ENCODE assay signal across 19 mouse cellular contexts in the genomic region with DNA sequence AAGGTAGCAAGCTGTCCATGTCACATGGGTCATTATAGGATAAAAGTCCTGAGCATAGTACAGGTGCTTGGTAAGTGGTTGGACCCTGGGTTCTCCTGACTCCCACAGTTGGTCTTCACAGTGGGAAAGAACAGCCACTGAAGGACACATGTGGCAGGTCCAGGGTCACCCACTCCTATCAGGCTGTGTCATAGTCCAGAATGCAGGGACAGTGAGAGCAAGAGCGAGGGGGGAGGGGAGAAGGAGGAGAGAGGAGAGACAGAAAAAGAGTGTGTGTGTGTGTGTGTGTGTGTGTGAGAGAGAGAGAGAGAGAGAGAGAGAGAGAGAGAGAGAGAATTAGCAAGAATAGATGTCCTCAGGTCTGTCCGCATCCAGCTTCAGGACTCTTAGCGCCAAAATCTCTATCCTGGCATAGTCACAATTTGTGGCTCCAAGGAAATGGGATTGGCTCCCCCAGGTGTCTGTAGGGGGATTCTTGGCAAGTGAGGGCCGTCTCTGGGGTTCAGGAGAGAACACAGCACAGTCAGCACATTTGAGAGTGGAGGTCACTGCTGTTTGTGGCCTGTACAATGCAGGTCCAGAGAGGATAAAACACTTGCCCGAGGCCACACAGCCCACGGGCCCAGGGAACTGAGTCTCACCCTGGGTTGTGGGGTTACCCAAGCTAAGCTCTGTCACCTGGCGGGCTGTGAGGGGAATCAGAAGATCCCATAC. TPM values are rescaled to one million over a fixed set of nuclear protein-coding genes. Genes with fewer than 3 reads are reported as not detected.
DNase-seq lines count a peak whose midpoint lies in the region; ATAC-seq and TF ChIP-seq lines count a peak whose summit lies in the region.
"Had no signal": no experiment of that assay in that cellular context is flagged by ENCODE, and none has a peak within 500 bp of the region (broad histone marks: within the 10 kb centered on the region; RNA-seq: fewer than 3 reads in every experiment).

No protein-coding gene starts in this region.

- 53% methylated on average over 7 of the region's 7 CpGs for WGBS in intestine, embryonic 15.5 days
- 56% methylated on average over 7 of the region's 7 CpGs for WGBS in intestine, postnatal 0 days

- no peak overlapping the region for H3K4me2 ChIP-seq in intestine, embryonic 15.5 days (replicated peaks)
- no peak overlapping the region for H3K4me2 ChIP-seq in intestine, postnatal 0 days (replicated peaks; ENCODE audit: low read depth)
- H3K4me2 ChIP-seq: embryonic facial prominence, embryonic 12.5 days; forebrain, embryonic 13.5 days; heart, embryonic 11.5 days; heart, embryonic 15.5 days; hindbrain, embryonic 14.5 days had no signal

- H3K27ac ChIP-seq in intestine, embryonic 15.5 days = no peak overlapping the region
- no peak overlapping the region for H3K27ac ChIP-seq in intestine, postnatal 0 days (ENCODE audit: low read depth, low read length)
- no peak overlapping the region for H3K27ac ChIP-seq in ES-E14 (ENCODE audit: insufficient read depth, low read depth, low read length, poor library complexity, severe bottlenecking)
- H3K27ac ChIP-seq: embryonic facial prominence, embryonic 12.5 days; forebrain, embryonic 13.5 days; heart, embryonic 15.5 days; hindbrain, embryonic 14.5 days had no signal

- H3K4me1 ChIP-seq in intestine, embryonic 15.5 days (replicated peaks) = no peaks in the 10 kb centered on the region
- no peaks in the 10 kb centered on the region for H3K4me1 ChIP-seq in intestine, postnatal 0 days (replicated peaks; ENCODE audit: control insufficient read depth, insufficient read depth, low read length)
- peaks cover 3 to 13% of the 10 kb centered on the region in 2 experiments; a peak in 3 of 4 replicates for H3K4me1 ChIP-seq in ES-E14 (ENCODE audit: control insufficient read depth in 2 of 2, insufficient read depth in 2 of 2, low read length in 2 of 2, poor library complexity in 1 of 2)
- H3K4me1 ChIP-seq: embryonic facial prominence, embryonic 12.5 days; forebrain, embryonic 13.5 days had no signal

- H3K9ac ChIP-seq in intestine, embryonic 15.5 days = no peak overlapping the region
- no peak overlapping the region for H3K9ac ChIP-seq in intestine, postnatal 0 days (ENCODE audit: low read depth, low read length)
- no peak overlapping the region for H3K9ac ChIP-seq in ES-E14 (ENCODE audit: insufficient read depth, low read depth, low read length, poor library complexity, severe bottlenecking)
- H3K9ac ChIP-seq: embryonic facial prominence, embryonic 12.5 days; forebrain, embryonic 13.5 days; heart, embryonic 15.5 days; hindbrain, embryonic 14.5 days had no signal

- TF ChIP-seq CTCF in intestine, postnatal 0 days (IDR thresholded peaks at IDR 0.05; ENCODE audit: low read depth) = no peak

- no peak overlapping the region for H3K4me3 ChIP-seq in intestine, embryonic 15.5 days (replicated peaks)
- H3K4me3 ChIP-seq in intestine, postnatal 0 days (ENCODE audit: low read depth, low read length) = no peak overlapping the region
- no peak overlapping the region for H3K4me3 ChIP-seq in ES-E14 (ENCODE audit: insufficient read depth in 1 of 2, low read depth in 1 of 2, low read length in 2 of 2, poor library complexity in 1 of 2, severe bottlenecking in 1 of 2)
- H3K4me3 ChIP-seq: embryonic facial prominence, embryonic 12.5 days; forebrain, embryonic 13.5 days; heart, embryonic 15.5 days had no signal

- no peaks in the 10 kb centered on the region for H3K9me3 ChIP-seq in intestine, embryonic 15.5 days
- no peaks in the 10 kb centered on the region for H3K9me3 ChIP-seq in intestine, postnatal 0 days (ENCODE audit: control insufficient read depth)
- no peaks in the 10 kb centered on the region for H3K9me3 ChIP-seq in ES-E14 (ENCODE audit: control insufficient read depth, insufficient read depth, low read depth, low read length)
- H3K9me3 ChIP-seq: embryonic facial prominence, embryonic 12.5 days; forebrain, embryonic 13.5 days; G1E; heart, embryonic 15.5 days had no signal

- peak; percentile 28 to 65 for DNase-seq in adrenal gland, postnatal 36 days
- DNase-seq in adrenal gland, postnatal 10 days = no peak
- no peak for DNase-seq in ES-E14 (ENCODE audit: low read depth, low spot score)
- DNase-seq in gastrocnemius, postnatal 4 days (ENCODE audit: low spot score in 2 of 2) = no peak
- DNase-seq: gastrocnemius, postnatal 36 days had no signal

- H3K36me3 ChIP-seq in intestine, embryonic 15.5 days = no peaks in the 10 kb centered on the region
- no peaks in the 10 kb centered on the region for H3K36me3 ChIP-seq in intestine, postnatal 0 days (ENCODE audit: control insufficient read depth, insufficient read depth)
- H3K36me3 ChIP-seq in ES-E14 (ENCODE audit: control insufficient read depth, insufficient read depth, low read length, poor library complexity, severe bottlenecking) = no peaks in the 10 kb centered on the region
- H3K36me3 ChIP-seq: embryonic facial prominence, embryonic 12.5 days; heart, embryonic 15.5 days had no signal

- peak; percentile 13; the same call in 1 of the 2 replicates for ATAC-seq in intestine, embryonic 15.5 days
- ATAC-seq in intestine, postnatal 0 days = no peak
- ATAC-seq: forebrain, embryonic 13.5 days had no signal

- in situ Hi-C loops in ES-E14 (cut with MboI; ENCODE audit: low sequenced_read_pairs in 2 of 2, unreplicated experiment in 2 of 2) = no loop called here

- H3K27me3 ChIP-seq in intestine, embryonic 15.5 days (replicated peaks) = 0 out of 2 replicates have a peak, but pooled peaks cover 8% of the 10 kb centered on the region
- no peaks in the 10 kb centered on the region for H3K27me3 ChIP-seq in intestine, postnatal 0 days (replicated peaks; ENCODE audit: control insufficient read depth, insufficient read depth, low read length)

TF ChIP-seq in ES-E14, 5 proteins besides CTCF, POLR2A, EP300 and RAD21:
- TF ChIP-seq MAFK (IDR thresholded peaks at IDR 0.05; ENCODE audit: insufficient read depth, low read depth, low read length) (peak; percentile 57; the same call in 1 of the 2 replicates), HCFC1 (IDR thresholded peaks at IDR 0.05; ENCODE audit: borderline replicate concordance, insufficient read depth, low read length) (no peak)

RNA-seq across cellular contexts. Expression of a gene that starts 15.6 kb away (rescaled TPM):
- 10 to 100 TPM; 82.6 to 82.9 TPM for total RNA-seq in adrenal gland, postnatal 36 days (2021)
- 10 to 100 TPM; 33.5 to 38.3 TPM for total RNA-seq in adrenal gland, postnatal 10 days (2021)
- polyA plus RNA-seq in intestine, embryonic 15.5 days (2015; fragmentation: Nextera tagmentation; extraction: Ambion mirVana) = 14.0 and 18.0 TPM in 2 replicates
- 21.2 and 21.5 TPM in 2 replicates for polyA plus RNA-seq in intestine, postnatal 0 days (2015; fragmentation: Nextera tagmentation; extraction: Ambion mirVana)
- 0.67 TPM in 1 of 2 replicates, not detected in the other for total RNA-seq in ES-E14 (2012; rRNA removed)
- under 1 TPM; 0.32 to 0.73 TPM for total RNA-seq in gastrocnemius, postnatal 4 days (2021)

RNA-seq across cellular contexts. Expression of a gene that starts 19.3 kb away (rescaled TPM):
- 1 to 10 TPM in 1 of 2 experiments, not detected in 1; 1.3 TPM for total RNA-seq in adrenal gland, postnatal 36 days (2021)
- 10 to 100 TPM in 1 of 2 experiments, 1 to 10 TPM in 1; 2.5 to 20.1 TPM for total RNA-seq in adrenal gland, postnatal 10 days (2021)
- not detected in 2 replicates for polyA plus RNA-seq in intestine, embryonic 15.5 days (2015; fragmentation: Nextera tagmentation; extraction: Ambion mirVana)
- polyA plus RNA-seq in intestine, postnatal 0 days (2015; fragmentation: Nextera tagmentation; extraction: Ambion mirVana) = not detected in 2 replicates
- 0.22 TPM in 1 of 2 replicates, not detected in the other for total RNA-seq in ES-E14 (2012; rRNA removed)
- not detected for total RNA-seq in gastrocnemius, postnatal 4 days (2021)
- total RNA-seq: CH12.LX; G1E; heart, postnatal 14 days; hematopoietic stem cell, adult 5-6 weeks had no signal
- polyA plus RNA-seq: embryonic facial prominence, embryonic 12.5 days; forebrain, embryonic 13.5 days; G1E; heart, embryonic 11.5 days; heart, embryonic 15.5 days; hindbrain, embryonic 14.5 days had no signal

RNA-seq across cellular contexts. Expression of a gene that starts 25.5 kb away (rescaled TPM):
- total RNA-seq in adrenal gland, postnatal 36 days (2021) = not detected
- total RNA-seq in adrenal gland, postnatal 10 days (2021) = not detected
- 0.08 TPM in 1 of 2 replicates, not detected in the other for polyA plus RNA-seq in intestine, embryonic 15.5 days (2015; fragmentation: Nextera tagmentation; extraction: Ambion mirVana)
- polyA plus RNA-seq in intestine, postnatal 0 days (2015; fragmentation: Nextera tagmentation; extraction: Ambion mirVana) = 0.04 TPM in 1 of 2 replicates, not detected in the other
- total RNA-seq in ES-E14 (2012; rRNA removed) = 0.13 and 0.16 TPM in 2 replicates
- not detected for total RNA-seq in gastrocnemius, postnatal 4 days (2021)
- total RNA-seq: CH12.LX; gastrocnemius, adult 8-10 months; gastrocnemius, postnatal 36 days; heart, adult 18-20 months; heart, postnatal 14 days; hematopoietic stem cell, adult 5-6 weeks had no signal
- polyA plus RNA-seq: cortical plate, adult 2 months; G1E; heart, embryonic 15.5 days had no signal

RNA-seq across cellular contexts. Expression of a gene that starts 46.4 kb away (rescaled TPM):
- 10 to 100 TPM; 86.9 to 87.9 TPM for total RNA-seq in adrenal gland, postnatal 36 days (2021)
- 10 to 100 TPM; 61.8 to 64.4 TPM for total RNA-seq in adrenal gland, postnatal 10 days (2021)
- polyA plus RNA-seq in intestine, embryonic 15.5 days (2015; fragmentation: Nextera tagmentation; extraction: Ambion mirVana) = 49.8 and 50.2 TPM in 2 replicates
- 63.6 and 67.2 TPM in 2 replicates for polyA plus RNA-seq in intestine, postnatal 0 days (2015; fragmentation: Nextera tagmentation; extraction: Ambion mirVana)
- 35.3 and 59.2 TPM in 2 replicates for total RNA-seq in ES-E14 (2012; rRNA removed)
- 10 to 100 TPM; 43.7 to 49.7 TPM for total RNA-seq in gastrocnemius, postnatal 4 days (2021)

RNA-seq across cellular contexts. Expression of a gene that starts 54.0 kb away (rescaled TPM):
- total RNA-seq in adrenal gland, postnatal 36 days (2021) = 10 to 100 TPM; 29.0 to 45.6 TPM
- 10 to 100 TPM; 35.2 to 39.3 TPM for total RNA-seq in adrenal gland, postnatal 10 days (2021)
- 6.2 and 6.6 TPM in 2 replicates for polyA plus RNA-seq in intestine, embryonic 15.5 days (2015; fragmentation: Nextera tagmentation; extraction: Ambion mirVana)
- polyA plus RNA-seq in intestine, postnatal 0 days (2015; fragmentation: Nextera tagmentation; extraction: Ambion mirVana) = 4.1 and 4.4 TPM in 2 replicates
- 20.5 and 34.5 TPM in 2 replicates for total RNA-seq in ES-E14 (2012; rRNA removed)
- total RNA-seq in gastrocnemius, postnatal 4 days (2021) = 10 to 100 TPM; 22.7 to 30.9 TPM

Comparison
In these comparisons a context has a peak if more than half of its experiments do, and no peak if none do; other contexts are left out.
1. DNase-seq: peak in adrenal gland, postnatal 36 days (2 of 2); none in adrenal gland, postnatal 10 days (single experiment), ES-E14 (single experiment) and gastrocnemius, postnatal 4 days (0 of 2).
2. RNA of a gene that starts 15.6 kb away (total RNA-seq): 82.6 to 82.9 TPM in adrenal gland, postnatal 36 days and 33.5 to 38.3 TPM in adrenal gland, postnatal 10 days; 0.32 to 0.73 TPM in gastrocnemius, postnatal 4 days and 0.67 TPM in ES-E14; every median in the first group is over 10 times any median in the second.